Mouse (Mus musculus) right cerebral cortex, postnatal 36 days (tissue): Measurements from ENCODE around the gene Cmip.
A peak's percentile ranks its signal among the peaks of the same experiment; 100 is the strongest.

Source experiments
- DNase-seq, 2 experiments: peaks; one replicate each; pipeline ENCODE4 v3.0.0; 2022; ENCODE audit warnings: low spot score in 2 of 2, mixed read lengths in 1 of 2

Gene Cmip

GRCm38 (mm10) chr8:117257821-117258575 lies 1.1 kb downstream of the Cmip start:
- DNase-seq = no peak

DNA sequence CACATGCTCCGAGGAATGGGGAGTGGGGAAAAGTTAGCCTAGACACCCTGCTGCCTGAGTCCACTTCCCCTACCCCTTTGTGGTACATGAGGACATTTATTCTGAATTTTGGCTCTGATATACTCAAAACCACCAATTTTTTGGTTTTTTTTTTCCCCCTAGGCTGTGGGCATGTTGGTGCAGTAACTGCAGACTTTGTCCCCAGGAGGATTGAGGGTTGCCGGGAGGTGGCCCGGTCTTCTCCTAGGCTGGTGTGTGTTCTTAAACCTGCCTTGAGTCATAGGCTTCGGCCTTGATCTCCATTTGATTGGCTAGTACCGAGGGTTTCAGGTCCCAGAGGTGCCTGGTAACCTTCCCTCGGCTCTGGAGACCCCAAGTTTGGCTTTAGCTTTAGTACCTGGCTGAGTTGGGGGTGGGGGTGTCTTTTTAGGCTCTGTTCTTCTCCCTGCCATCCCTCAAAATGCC lies 1.7 kb downstream of the Cmip start:
- DNase-seq = no peak

- DNase-seq = no peak
Measured at GRCm38 (mm10) chr8:117259431-117260001, 2.7 kb downstream of the Cmip start.

- no peak for DNase-seq
Measured at GRCm38 (mm10) chr8:117260234-117260929, 3.5 kb downstream of the Cmip start.

GRCm38 (mm10) chr8:117260930-117261475 lies 4.1 kb downstream of the Cmip start:
- DNase-seq = no peak

DNA sequence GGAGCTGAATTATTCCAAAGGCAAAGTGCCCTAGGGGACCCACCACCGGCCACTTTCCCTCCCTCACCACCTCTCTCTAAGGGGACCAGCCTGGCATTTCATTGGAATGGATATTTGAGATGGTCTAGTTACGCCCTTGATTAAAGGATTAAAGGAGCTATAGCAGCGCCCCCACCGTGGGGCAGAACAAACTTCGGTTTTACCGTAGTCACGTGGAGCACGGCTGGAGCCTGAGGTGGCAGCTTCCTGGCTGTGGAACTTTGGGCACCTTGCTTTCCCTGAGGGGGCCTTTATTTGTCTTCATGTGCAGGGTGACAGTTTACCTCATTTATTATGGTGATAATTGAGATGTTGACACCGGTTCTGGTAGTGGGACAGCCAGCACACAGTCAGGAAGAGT lies 4.8 kb downstream of the Cmip start:
- no peak for DNase-seq

DNA sequence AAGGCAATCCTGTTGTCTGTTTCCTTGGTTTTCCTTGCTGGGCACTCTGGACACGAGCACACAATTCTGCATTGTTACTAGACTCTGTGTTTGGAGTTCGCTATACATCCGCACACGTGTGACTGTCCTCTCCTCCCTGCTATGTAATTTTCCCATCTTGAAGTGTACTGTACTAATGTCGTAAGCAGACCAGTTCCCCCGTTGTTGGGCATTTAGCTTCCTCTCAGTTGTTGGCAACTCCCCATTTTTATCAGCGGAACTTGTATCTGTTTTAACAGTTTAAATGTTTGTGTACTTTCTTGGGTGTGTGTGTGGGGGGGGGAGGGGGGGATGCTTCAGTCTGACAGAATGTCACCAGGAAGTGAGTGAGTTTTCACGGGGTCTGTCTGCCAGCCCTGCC lies 5.8 kb downstream of the Cmip start:
- DNase-seq = no peak

GRCm38 (mm10) chr8:117263442-117263841 lies 6.6 kb downstream of the Cmip start:
- no peak for DNase-seq

GRCm38 (mm10) chr8:117265079-117265478 lies 8.2 kb downstream of the Cmip start:
- no peak for DNase-seq

GRCm38 (mm10) chr8:117267403-117268129 lies 10.7 kb downstream of the Cmip start:
- no peak for DNase-seq

GRCm38 (mm10) chr8:117278234-117278633 lies 21.4 kb downstream of the Cmip start:
- DNase-seq = no peak

DNA sequence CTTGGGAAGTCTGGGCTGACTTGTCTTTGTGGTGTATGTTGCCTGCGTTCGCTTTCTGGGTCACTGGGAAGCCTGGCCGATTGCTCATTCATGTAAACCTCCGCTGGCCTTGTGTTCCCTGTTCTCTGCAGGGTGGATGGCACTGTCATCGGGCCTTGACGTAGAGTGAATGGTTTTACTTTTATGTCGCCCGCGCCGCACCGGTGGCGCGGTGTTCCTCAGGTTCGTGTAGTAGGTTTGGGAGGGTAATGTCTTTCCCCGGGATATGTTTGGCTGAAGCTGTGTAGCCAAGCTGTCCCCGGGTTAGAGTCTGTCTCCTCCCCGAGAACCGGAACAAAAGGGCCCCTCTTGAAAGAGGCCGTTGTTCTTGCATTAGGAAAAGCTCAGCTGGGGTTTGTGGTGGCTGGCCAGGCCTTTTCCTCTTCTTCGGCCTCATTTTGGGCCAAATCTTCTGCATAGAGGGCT lies 21.8 kb downstream of the Cmip start:
- peak in 1 of 2 experiments; percentile 36 for DNase-seq

DNA sequence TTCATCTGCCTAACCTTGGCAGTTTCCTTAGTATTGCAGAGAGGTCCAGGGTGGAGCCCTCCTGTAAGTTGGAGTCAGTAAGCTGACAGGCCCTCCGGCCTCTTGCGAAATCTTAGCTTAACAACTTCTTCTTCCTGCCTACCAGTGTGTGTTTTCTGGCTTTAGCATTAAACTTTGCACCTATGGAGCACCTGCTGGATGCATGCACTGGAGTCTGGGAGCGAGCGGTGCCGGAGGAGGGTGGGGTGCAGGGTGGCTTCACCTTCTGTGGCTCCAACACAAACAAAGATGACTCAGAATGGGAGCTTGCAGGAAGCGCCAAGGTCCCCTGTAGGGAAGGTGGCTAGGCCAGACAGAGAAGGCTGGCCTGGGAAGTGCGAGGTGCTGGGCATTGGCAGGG lies 23.6 kb downstream of the Cmip start:
- no peak for DNase-seq

DNA sequence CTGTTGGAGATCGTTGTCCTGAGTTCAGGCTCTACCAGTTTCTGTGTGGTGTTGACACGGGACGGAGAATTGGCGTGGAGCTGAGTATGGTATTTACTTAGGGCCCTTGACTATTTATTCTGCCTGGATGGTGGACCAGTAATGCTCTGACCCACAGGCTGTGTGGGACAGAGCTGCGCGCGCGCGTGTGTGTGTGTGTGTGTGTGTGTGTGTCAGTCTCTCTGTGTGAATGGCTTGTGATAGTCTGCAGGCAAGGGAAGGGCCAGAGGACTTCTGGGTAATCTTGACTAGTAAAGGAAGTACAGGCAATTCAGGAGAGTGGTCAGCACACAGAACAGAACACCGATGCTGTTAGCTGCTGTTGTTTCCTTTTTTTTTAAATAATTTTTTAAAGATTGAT lies 24.8 kb downstream of the Cmip start:
- no peak for DNase-seq

GRCm38 (mm10) chr8:117282141-117282950 lies 25.5 kb downstream of the Cmip start:
- no peak for DNase-seq

- DNase-seq = peak in 1 of 2 experiments; percentile 39
Measured at GRCm38 (mm10) chr8:117284768-117285484, 28.1 kb downstream of the Cmip start.

GRCm38 (mm10) chr8:117287966-117288365 lies 31.1 kb downstream of the Cmip start:
- no peak for DNase-seq

DNA sequence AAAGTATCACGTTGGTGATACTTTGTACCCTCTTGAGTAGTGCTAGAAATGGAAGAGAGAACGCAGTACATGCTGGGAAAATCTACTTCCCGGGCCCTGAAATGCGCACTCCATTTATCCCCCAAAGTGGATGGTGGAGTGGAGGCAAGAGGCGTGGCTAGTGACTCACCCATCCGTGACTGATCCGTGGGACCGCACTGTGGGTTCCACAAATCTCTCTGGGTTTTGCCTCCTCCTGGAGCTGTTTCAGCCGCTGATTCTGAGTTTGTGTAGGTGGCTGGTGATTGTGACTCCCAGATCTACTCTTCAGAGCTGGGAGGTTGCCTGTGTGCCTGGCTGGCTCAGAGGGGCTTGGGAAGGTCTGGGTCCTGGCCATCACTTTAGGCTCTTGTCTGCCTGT lies 32.2 kb downstream of the Cmip start:
- peak; percentile 57 to 82 for DNase-seq

GRCm38 (mm10) chr8:117290506-117290905 lies 33.6 kb downstream of the Cmip start:
- DNase-seq = no peak

DNA sequence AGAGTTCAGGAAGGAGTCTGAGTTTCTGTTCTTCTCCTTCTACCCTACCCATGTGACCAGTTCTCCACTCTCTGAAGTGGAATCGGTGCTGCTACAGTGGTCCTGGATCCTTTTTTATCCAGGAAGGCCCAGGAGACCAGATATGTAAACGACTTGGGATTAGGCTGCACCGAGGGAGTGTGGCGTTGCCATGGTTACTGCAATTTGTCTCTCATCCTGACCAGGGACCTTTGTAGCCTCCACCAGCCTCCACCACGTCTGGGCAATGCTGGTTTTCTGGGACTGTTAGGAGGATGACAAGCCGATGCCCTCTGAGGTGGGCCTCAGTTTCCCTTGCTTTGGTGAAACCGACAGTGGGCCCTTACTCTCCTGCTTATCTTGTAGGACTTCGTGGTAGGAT lies 35.4 kb downstream of the Cmip start:
- DNase-seq = no peak
